Mouse (Mus musculus) heart, postnatal 0 days (tissue): ENCODE results near the gene Ankrd35.

Source experiments
- CTCF ChIP-seq: IDR thresholded peaks from 2 replicates; pipeline ENCODE4 v1.5.1; 2016; ENCODE audit warnings: antibody characterized with exemption, control low read depth, low read depth
- EP300 ChIP-seq: IDR thresholded peaks from 2 replicates; pipeline ENCODE4 v1.6.1; 2016; ENCODE audit warnings: antibody characterized with exemption, low read depth

DNA sequence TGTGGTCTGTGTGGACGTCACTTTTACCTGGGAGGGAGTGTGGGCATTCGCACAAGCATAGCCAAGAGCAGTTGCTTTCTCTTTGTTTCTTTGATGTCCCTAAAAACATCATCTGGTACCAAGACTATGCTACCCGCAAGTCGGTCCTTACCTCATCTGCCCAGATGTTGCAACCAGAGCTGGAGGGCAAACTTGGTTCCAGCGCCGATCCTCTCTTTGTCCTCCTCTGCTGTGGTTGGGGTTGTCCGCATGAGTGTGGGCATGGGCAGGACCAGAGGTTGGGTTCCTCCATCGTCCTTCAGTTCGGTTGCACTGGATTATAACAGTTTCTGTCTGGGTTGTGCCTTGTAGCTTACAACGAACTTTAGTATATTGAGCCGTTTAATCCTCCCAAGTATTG is 36.3 kb downstream of the Ankrd35 start:
- TF ChIP-seq CTCF, result no peak
- no peak for TF ChIP-seq EP300
